Mouse (Mus musculus) adrenal gland, postnatal 10 days (tissue): Measurements from ENCODE around the gene Jchain. TPM values are rescaled to one million over a fixed set of nuclear protein-coding genes. Genes with fewer than 3 reads are reported as not detected.

Experiments
- DNase-seq: peaks from one replicate; pipeline ENCODE4 v3.0.0; 2021; ENCODE audit warnings: mixed read lengths
- total RNA-seq, 2 experiments: library from RNA; stranded (reverse); gene quantifications; 2 replicates each; pipeline ENCODE4 v1.2.3; 2021

Gene Jchain
- total RNA-seq, 2 experiments from 2014 or later: 0.75 to 1.4 TPM

DNA sequence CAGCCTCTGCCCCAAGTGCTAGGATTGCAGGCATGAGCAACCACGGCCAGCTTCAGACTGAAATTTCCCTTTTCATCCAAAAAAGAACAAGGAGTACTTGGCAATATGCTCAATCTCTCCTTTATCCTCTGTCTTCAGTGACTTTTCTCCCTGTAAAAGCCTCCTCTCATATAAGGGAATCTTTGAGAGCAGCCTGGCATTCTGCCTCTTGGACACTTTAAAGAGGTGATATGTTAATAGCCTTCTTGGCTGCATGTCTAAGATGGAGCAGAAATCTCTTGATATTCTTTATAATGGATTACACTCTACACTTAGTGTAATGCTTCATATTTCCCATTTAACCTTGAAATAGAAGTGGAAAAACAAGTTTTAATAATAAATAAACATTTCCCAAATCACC, 3.2 kb upstream of the Jchain start:
- no peak for DNase-seq

DNA sequence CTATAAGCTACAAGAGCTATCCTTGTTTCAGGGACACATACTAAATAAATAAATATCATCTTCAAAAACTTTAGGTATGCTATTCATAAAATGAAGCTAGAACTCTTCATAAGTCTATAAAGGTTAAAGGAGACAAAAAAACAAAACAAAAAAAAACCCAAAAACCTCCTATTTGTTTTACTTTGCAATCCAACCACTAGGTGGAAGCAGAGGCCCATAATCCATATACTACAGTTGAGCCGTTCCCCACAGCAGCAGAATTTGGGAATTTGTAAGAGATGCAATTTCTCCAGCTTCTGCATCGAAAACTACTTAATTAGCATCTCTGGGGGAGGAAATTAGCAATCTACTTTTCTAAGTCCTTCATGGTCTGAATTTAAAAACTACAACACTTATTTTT, 8.5 kb downstream of the Jchain start:
- DNase-seq: peak; percentile 43

- no peak for DNase-seq
Measured at GRCm38 (mm10) chr5:88508990-88509389, 18.7 kb downstream of the Jchain start.

- no peak for DNase-seq
Measured at GRCm38 (mm10) chr5:88508555-88508954, 19.1 kb downstream of the Jchain start.

DNA sequence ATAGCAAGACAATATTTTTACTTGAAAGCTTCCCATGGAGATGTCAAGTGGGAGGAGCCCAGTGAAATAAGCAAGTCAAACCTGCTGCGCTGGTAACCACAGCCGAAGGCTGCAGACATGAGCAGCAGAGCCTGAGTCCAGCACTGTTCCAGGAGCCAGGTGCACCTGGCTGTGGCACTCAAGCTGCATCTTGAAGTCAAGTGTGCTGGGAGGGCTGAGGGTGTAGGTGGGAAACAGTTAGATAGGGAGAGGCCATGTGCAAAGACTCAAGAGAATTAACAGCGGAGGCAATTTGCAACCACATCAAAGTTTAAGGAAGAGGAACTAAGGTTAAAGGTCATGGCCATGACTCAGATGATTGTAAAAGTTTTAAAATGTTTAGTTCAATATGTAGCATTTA, 27.9 kb downstream of the Jchain start:
- no peak for DNase-seq

- no peak for DNase-seq
Measured at GRCm38 (mm10) chr5:88491111-88491510, 36.6 kb downstream of the Jchain start.

GRCm38 (mm10) chr5:88489004-88489403, 38.7 kb downstream of the Jchain start:
- no peak for DNase-seq

DNA sequence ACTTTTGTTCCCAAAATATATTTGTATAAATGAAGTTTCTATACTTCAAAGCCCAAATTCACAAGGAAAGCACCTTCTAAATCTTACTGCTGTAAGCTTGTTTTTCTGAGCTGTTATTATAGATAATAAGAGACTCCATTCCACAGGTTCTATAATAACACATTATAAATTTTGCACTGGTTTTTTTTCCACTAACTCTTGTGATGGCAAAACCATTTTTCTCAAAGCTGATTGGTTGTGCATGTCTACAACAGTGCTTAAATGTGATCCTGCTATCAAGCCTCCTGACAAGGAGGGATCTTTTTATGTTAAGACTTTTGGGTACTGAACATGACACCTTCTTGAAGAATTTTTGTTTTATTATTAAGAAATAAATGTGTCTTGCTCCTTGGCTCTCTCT, 40.0 kb downstream of the Jchain start, which contains the start of gene Enam:
Gene Enam (plus strand): TSS at position 301 of the 400 bp plus-strand sequence.
- no peak for DNase-seq

Other genes starting within 250 kb of the Jchain start
- gene Prol1, start 210.6 kb downstream of the Jchain start, total RNA-seq: not detected
- not detected for gene Amtn, start 151.8 kb downstream of the Jchain start, total RNA-seq
- not detected for gene Ambn, start 71.9 kb downstream of the Jchain start, total RNA-seq
- gene Enam, start 39.9 kb downstream of the Jchain start, total RNA-seq: not detected
- 10 to 100 TPM; 30.5 to 31.9 TPM for gene Utp3, start 26.6 kb upstream of the Jchain start, total RNA-seq
- 10 to 100 TPM; 20.7 to 32.5 TPM for gene Rufy3, start 37.1 kb upstream of the Jchain start, total RNA-seq
- gene Grsf1, start 148.3 kb upstream of the Jchain start, total RNA-seq: 100 to 1,000 TPM; 144 to 156 TPM
- gene Mob1b, start 193.0 kb upstream of the Jchain start, total RNA-seq: 10 to 100 TPM; 32.0 to 33.6 TPM
- 1 to 10 TPM; 8.0 to 9.6 TPM for gene Dck, start 237.1 kb upstream of the Jchain start, total RNA-seq